Mouse (Mus musculus): ENCODE results near the gene Cyb561a3. TPM values are rescaled to one million over a fixed set of nuclear protein-coding genes. Genes with fewer than 3 reads are reported as not detected.

Cyb561a3 gene
- polyA plus RNA-seq, 2 experiments: 18.9 to 23.1 TPM

- no peak overlapping the region for H3K9ac ChIP-seq (ENCODE audit: low read depth, low read length, severe bottlenecking)
- peaks cover 14% of the 10 kb centered on the region for H3K4me1 ChIP-seq (ENCODE audit: control insufficient read depth, insufficient read depth, low read length)
- peak; percentile 16 for DNase-seq (ENCODE audit: low spot score)
- peaks cover 69% of the 10 kb centered on the region for H3K36me3 ChIP-seq (ENCODE audit: control insufficient read depth, insufficient read depth, low read length)
- H3K4me2 ChIP-seq (replicated peaks; ENCODE audit: low read depth, low read length, severe bottlenecking): no peak overlapping the region
- ATAC-seq (ENCODE audit: low FRiP score, low read depth): no peak
- H3K4me3 ChIP-seq (replicated peaks; ENCODE audit: low read length): no peak overlapping the region
- no peaks in the 10 kb centered on the region for H3K27me3 ChIP-seq (ENCODE audit: control insufficient read depth, insufficient read depth, low read length)
- 65% methylated on average over 5 of the region's 5 CpGs for WGBS
- no peaks in the 10 kb centered on the region for H3K9me3 ChIP-seq (ENCODE audit: control insufficient read depth, low read length)
- H3K27ac ChIP-seq (replicated peaks; ENCODE audit: low read depth, low read length): no peak overlapping the region
- no peak for TF ChIP-seq POLR2A (IDR thresholded peaks at IDR 0.05; ENCODE audit: borderline replicate concordance, extremely low read depth, insufficient read depth, insufficient read length)
Observed at GRCm38 (mm10) chr19:10608573-10609240, 31.7 kb downstream of the Cyb561a3 start.

- Histone ChIP-seq H3K4me2 (replicated peaks; ENCODE audit: low read depth, low read length, severe bottlenecking) (peak within 1 kb of the TSS; percentile 85), H3K4me3 (replicated peaks; ENCODE audit: low read length) (peak within 1 kb of the TSS; percentile 44), H3K27ac (replicated peaks; ENCODE audit: low read depth, low read length) (peak within 1 kb of the TSS; percentile 15), H3K36me3 (ENCODE audit: control insufficient read depth, insufficient read depth, low read length) (peaks cover 22% of the 10 kb centered on the region), H3K9me3 (ENCODE audit: control insufficient read depth, low read length) (no peaks in the 10 kb centered on the region), H3K9ac (ENCODE audit: low read depth, low read length, severe bottlenecking) (peak within 1 kb of the TSS; percentile 66), H3K4me1 (ENCODE audit: control insufficient read depth, insufficient read depth, low read length) (peaks cover 11% of the 10 kb centered on the region), H3K27me3 (ENCODE audit: control insufficient read depth, insufficient read depth, low read length) (no peaks in the 10 kb centered on the region)
- DNase-seq (ENCODE audit: low spot score): peak; percentile 32
- peak; percentile 79 for ATAC-seq (ENCODE audit: low FRiP score, low read depth)
- TF ChIP-seq POLR2A (IDR thresholded peaks at IDR 0.05; ENCODE audit: borderline replicate concordance, extremely low read depth, insufficient read depth, insufficient read length): no peak
- WGBS: 2% methylated on average over 32 of the region's 32 CpGs
Observed at GRCm38 (mm10) chr19:10634106-10634871, 57.3 kb downstream of the Cyb561a3 start, which contains the start of gene Vwce. Gene Vwce, plus strand, starts transcription at chr19:10634213.

- no peak for TF ChIP-seq POLR2A (IDR thresholded peaks at IDR 0.05; ENCODE audit: borderline replicate concordance, extremely low read depth, insufficient read depth, insufficient read length)
- H3K4me3 ChIP-seq (replicated peaks; ENCODE audit: low read length): peak overlapping the region; percentile 44
- peak; percentile 55 for DNase-seq (ENCODE audit: low spot score)
- H3K36me3 ChIP-seq (ENCODE audit: control insufficient read depth, insufficient read depth, low read length): peaks cover 16% of the 10 kb centered on the region
- ATAC-seq (ENCODE audit: low FRiP score, low read depth): peak; percentile 81
- H3K4me2 ChIP-seq (replicated peaks; ENCODE audit: low read depth, low read length, severe bottlenecking): peak overlapping the region; percentile 85
- H3K9me3 ChIP-seq (ENCODE audit: control insufficient read depth, low read length): no peaks in the 10 kb centered on the region
- H3K27me3 ChIP-seq (ENCODE audit: control insufficient read depth, insufficient read depth, low read length): no peaks in the 10 kb centered on the region
- 5% methylated on average over 21 of the region's 21 CpGs for WGBS
- peak overlapping the region; percentile 15; the same call in 1 of the 2 replicates for H3K27ac ChIP-seq (replicated peaks; ENCODE audit: low read depth, low read length)
- H3K4me1 ChIP-seq (ENCODE audit: control insufficient read depth, insufficient read depth, low read length): peaks cover 11% of the 10 kb centered on the region
- H3K9ac ChIP-seq (ENCODE audit: low read depth, low read length, severe bottlenecking): peak overlapping the region; percentile 66
Observed at GRCm38 (mm10) chr19:10634872-10635318, 57.9 kb downstream of the Cyb561a3 start.

GRCm38 (mm10) chr19:10637840-10638239, 60.9 kb downstream of the Cyb561a3 start:
- ATAC-seq (ENCODE audit: low FRiP score, low read depth): no peak
- no peak for TF ChIP-seq POLR2A (IDR thresholded peaks at IDR 0.05; ENCODE audit: borderline replicate concordance, extremely low read depth, insufficient read depth, insufficient read length)
- H3K9me3 ChIP-seq (ENCODE audit: control insufficient read depth, low read length): no peaks in the 10 kb centered on the region
- no peak overlapping the region for H3K9ac ChIP-seq (ENCODE audit: low read depth, low read length, severe bottlenecking)
- H3K4me1 ChIP-seq (ENCODE audit: control insufficient read depth, insufficient read depth, low read length): peaks cover 14% of the 10 kb centered on the region
- no peak overlapping the region for H3K4me2 ChIP-seq (replicated peaks; ENCODE audit: low read depth, low read length, severe bottlenecking)
- no peaks in the 10 kb centered on the region for H3K27me3 ChIP-seq (ENCODE audit: control insufficient read depth, insufficient read depth, low read length)
- DNase-seq (ENCODE audit: low spot score): no peak
- H3K27ac ChIP-seq (replicated peaks; ENCODE audit: low read depth, low read length): no peak overlapping the region
- WGBS: 51% methylated on average over 7 of the region's 7 CpGs
- H3K36me3 ChIP-seq (ENCODE audit: control insufficient read depth, insufficient read depth, low read length): no peaks in the 10 kb centered on the region
- no peak overlapping the region for H3K4me3 ChIP-seq (replicated peaks; ENCODE audit: low read length)

GRCm38 (mm10) chr19:10640080-10640479, 63.1 kb downstream of the Cyb561a3 start:
- no peaks in the 10 kb centered on the region for H3K27me3 ChIP-seq (ENCODE audit: control insufficient read depth, insufficient read depth, low read length)
- H3K4me3 ChIP-seq (replicated peaks; ENCODE audit: low read length): 0 out of 2 replicates have a peak overlapping the region, but pooled peaks have one; percentile 4
- no peaks in the 10 kb centered on the region for H3K9me3 ChIP-seq (ENCODE audit: control insufficient read depth, low read length)
- no peak for TF ChIP-seq POLR2A (IDR thresholded peaks at IDR 0.05; ENCODE audit: borderline replicate concordance, extremely low read depth, insufficient read depth, insufficient read length)
- peak overlapping the region; percentile 28; the same call in 1 of the 2 replicates for H3K4me2 ChIP-seq (replicated peaks; ENCODE audit: low read depth, low read length, severe bottlenecking)
- no peaks in the 10 kb centered on the region for H3K36me3 ChIP-seq (ENCODE audit: control insufficient read depth, insufficient read depth, low read length)
- ATAC-seq (ENCODE audit: low FRiP score, low read depth) (peak; percentile 57; the same call in 1 of the 2 replicates), DNase-seq (ENCODE audit: low spot score) (peak; percentile 36)
- H3K27ac ChIP-seq (replicated peaks; ENCODE audit: low read depth, low read length): 0 out of 2 replicates have a peak overlapping the region, but pooled peaks have one; percentile 50
- WGBS: 4% methylated on average over 5 of the region's 5 CpGs
- peaks cover 7% of the 10 kb centered on the region for H3K4me1 ChIP-seq (ENCODE audit: control insufficient read depth, insufficient read depth, low read length)
- peak overlapping the region; percentile 41 for H3K9ac ChIP-seq (ENCODE audit: low read depth, low read length, severe bottlenecking)

All from limb, embryonic 14.5 days (tissue).